Mouse (Mus musculus) left cerebral cortex, adult 2 months (tissue): ENCODE measurements around the gene Lamc1. TPM values are rescaled to one million over a fixed set of nuclear protein-coding genes. Genes with fewer than 3 reads are reported as not detected.
"Not testable (repeated sequence)": the region's sequence is repeated elsewhere in the genome, so short reads cannot be mapped to it uniquely, and the experiment has no call there.

Source experiments
- DNase-seq, 2 experiments: peaks; one replicate each; pipeline ENCODE4 v3.0.0; 2021 to 2022; ENCODE audit warnings: low spot score in 2 of 2, mixed read lengths in 1 of 2; ENCODE audit errors: extremely low spot score in 1 of 2
- H3K27ac ChIP-seq: fragments of 200-600 bp; 2 replicates; pipeline ENCODE4 v1.8.1; 2022
- H3K4me3 ChIP-seq: fragments of 200-600 bp; 2 replicates; pipeline ENCODE4 v1.8.1; 2022
- CTCF ChIP-seq: fragments of 200-600 bp; IDR thresholded peaks from 2 replicates; pipeline ENCODE4 v1.8.1; 2022; ENCODE audit warnings: antibody characterized with exemption, mild to moderate bottlenecking, moderate library complexity
- intact Hi-C: fragments of 180-260 bp; cut with DNase I; formaldehyde crosslinking; loops from one replicate; pipeline ENCODE4 v1.15.1; 2025
- total RNA-seq, 2 experiments: library from RNA; stranded (reverse); gene quantifications; 2 replicates each; pipeline ENCODE4 v1.2.3; 2021

Gene Lamc1
- total RNA-seq, 2 experiments from 2014 or later: 22.0 to 26.4 TPM

GRCm38 (mm10) chr1:153309310-153309709 is 23.3 kb downstream of the Lamc1 start:
- TF ChIP-seq CTCF: no peak
- peak overlapping the region; percentile 61 for H3K27ac ChIP-seq
- intact Hi-C loops: loop anchor here (2.0 kb wide), 1 partner anchor 23 kb away; the partner anchor contains the start of gene Lamc1

DNA sequence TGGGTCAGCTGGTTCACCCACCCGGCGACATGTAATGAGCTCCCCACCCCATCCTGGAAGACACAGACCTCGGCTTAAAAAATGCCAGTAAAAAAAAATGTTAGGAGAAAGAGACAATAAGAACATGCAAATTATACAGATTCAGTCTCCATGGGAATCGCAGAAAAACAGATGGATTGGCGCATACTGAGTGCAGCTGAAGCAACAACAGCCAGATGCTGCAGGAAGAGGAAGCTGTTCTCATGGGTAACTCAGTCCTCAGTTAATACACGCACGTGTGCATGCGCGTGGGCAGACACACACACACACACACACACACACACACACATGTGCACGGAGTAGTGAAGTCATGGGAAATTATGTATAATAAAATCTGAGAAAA is 23.7 kb downstream of the Lamc1 start:
- no peak for DNase-seq
- Histone ChIP-seq H3K27ac (peak overlapping the region; percentile 77), H3K4me3 (no peak overlapping the region)
- no peak for TF ChIP-seq CTCF
- intact Hi-C loops: loop anchor here (1.0 to 2.0 kb wide), 2 partner anchors 21 to 24 kb away; partner anchors contain the start of gene Lamc1

More at GRCm38 (mm10) chr1:153309310-153309709, 23.3 kb downstream of the Lamc1 start:
- no peak for DNase-seq
- no peak overlapping the region for H3K4me3 ChIP-seq

- Histone ChIP-seq H3K4me3 (no peak overlapping the region), H3K27ac (peak overlapping the region; percentile 77)
- intact Hi-C loops: loop anchor here (1.0 to 2.0 kb wide), 2 partner anchors 20 to 24 kb away; partner anchors contain the start of gene Lamc1
- no peak for TF ChIP-seq CTCF
- DNase-seq: peak in 1 of 2 experiments; percentile 33
Measured at GRCm38 (mm10) chr1:153308179-153308914, 24.2 kb downstream of the Lamc1 start.

GRCm38 (mm10) chr1:153307509-153308178 is 24.9 kb downstream of the Lamc1 start:
- DNase-seq: no peak
- H3K27ac ChIP-seq: peak overlapping the region; percentile 77
- no peak for TF ChIP-seq CTCF
- no peak overlapping the region for H3K4me3 ChIP-seq
- intact Hi-C loops: loop anchor here (1.0 to 2.0 kb wide), 2 partner anchors 19 to 25 kb away; partner anchors contain the start of gene Lamc1

GRCm38 (mm10) chr1:153305728-153306127 is 26.9 kb downstream of the Lamc1 start:
- H3K27ac ChIP-seq, DNase-seq, H3K4me3 ChIP-seq, intact Hi-C loops: not testable (repeated sequence)

DNA sequence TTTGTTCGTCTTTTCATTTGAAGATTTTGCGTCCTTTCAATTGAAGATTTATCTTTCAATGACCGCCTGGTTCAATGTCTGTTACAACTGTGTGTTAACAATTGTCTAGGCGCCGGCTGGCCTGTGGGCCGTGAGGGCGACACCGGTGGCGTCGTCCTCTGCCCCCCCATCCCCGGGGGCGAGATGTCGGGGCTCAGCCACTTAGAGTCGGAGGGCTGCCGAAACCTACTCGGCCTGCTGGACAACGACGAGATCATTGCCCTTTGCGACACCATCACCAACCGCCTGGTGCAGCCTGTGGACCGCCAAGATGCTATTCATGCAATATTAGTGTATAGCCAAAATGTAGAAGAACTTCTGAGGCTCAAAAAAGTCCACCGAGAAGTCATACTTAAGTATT is 27.3 kb downstream of the Lamc1 start:
- intact Hi-C loops, H3K27ac ChIP-seq, H3K4me3 ChIP-seq, DNase-seq: not testable (repeated sequence)

DNA sequence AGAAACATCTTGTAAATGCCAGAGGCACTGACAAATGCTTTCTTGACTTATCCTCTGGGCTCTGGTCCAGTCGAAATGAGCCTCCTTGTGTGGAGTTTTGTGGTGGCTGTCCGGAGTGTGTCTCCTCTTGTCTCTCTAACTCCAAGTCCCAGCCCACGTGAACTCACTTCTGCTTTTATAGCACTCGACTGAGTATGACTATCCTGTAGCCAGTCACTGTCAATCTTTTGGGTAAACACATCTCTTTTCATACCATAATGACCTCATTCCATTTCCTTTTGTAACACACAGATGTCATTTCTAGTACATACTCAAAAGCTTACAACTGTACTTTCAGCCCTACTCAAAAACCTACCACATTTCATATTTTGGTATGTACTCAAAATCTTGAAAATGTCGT is 33.1 kb downstream of the Lamc1 start:
- DNase-seq, intact Hi-C loops, H3K4me3 ChIP-seq, H3K27ac ChIP-seq: not testable (repeated sequence)

DNA sequence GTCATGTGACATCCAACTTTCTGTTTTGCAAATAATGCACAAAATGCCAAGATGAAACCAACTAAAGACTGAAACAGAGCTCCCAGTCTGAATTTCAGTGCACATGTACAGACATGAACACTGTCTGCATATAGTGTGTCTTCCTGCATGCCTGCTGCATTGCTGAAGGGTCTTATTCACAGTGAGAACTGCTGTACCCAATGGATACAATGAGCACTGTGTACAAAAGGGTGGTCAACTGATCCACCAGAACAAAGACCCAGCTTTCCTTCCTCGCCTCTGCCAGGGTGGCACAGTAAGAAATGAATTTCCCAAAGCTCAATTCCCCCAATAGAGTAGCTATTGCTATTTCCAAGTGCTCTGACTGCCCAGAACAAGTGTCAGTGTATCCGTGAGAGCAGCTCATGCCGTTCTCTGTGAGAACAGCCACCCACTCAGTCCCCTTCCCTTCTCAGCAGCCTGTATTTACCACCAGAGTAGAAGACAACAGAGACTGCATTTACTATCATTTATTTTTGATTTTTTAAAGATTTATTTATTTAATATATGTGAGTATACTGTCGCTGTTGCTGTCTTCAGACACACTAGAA is 34.7 kb downstream of the Lamc1 start:
- H3K4me3 ChIP-seq, intact Hi-C loops, DNase-seq, H3K27ac ChIP-seq: not testable (repeated sequence)

DNA sequence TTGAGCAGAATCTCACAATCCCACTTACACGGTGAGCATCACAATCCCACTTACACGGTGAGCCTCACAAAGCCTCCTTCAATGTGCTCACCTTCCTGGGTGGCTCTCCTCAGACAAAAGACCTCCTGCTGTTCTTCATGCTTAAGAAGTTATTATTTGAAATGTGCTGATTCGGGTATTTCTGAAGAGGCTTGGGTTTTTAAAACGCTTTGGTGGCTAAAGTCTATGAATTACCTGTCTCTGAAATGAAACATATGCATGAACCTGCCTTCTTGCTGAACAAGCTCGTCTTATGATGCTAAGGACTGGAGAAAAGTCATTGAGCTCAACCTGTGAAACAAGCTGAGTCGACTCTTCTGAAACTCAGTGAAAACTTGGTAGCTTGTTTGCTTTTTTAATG is 36.6 kb downstream of the Lamc1 start:
- TF ChIP-seq CTCF: no peak
- no peak for DNase-seq
- intact Hi-C loops: no loop called here
- Histone ChIP-seq H3K27ac (no peak overlapping the region), H3K4me3 (no peak overlapping the region)

- Histone ChIP-seq H3K4me3 (no peak overlapping the region), H3K27ac (no peak overlapping the region)
- intact Hi-C loops: no loop called here
- no peak for TF ChIP-seq CTCF
- no peak for DNase-seq
Measured at GRCm38 (mm10) chr1:153292892-153293291, 39.7 kb downstream of the Lamc1 start.

GRCm38 (mm10) chr1:153292202-153292601 is 40.4 kb downstream of the Lamc1 start:
- intact Hi-C loops: no loop called here
- Histone ChIP-seq H3K4me3 (no peak overlapping the region), H3K27ac (no peak overlapping the region)
- TF ChIP-seq CTCF: no peak
- no peak for DNase-seq

DNA sequence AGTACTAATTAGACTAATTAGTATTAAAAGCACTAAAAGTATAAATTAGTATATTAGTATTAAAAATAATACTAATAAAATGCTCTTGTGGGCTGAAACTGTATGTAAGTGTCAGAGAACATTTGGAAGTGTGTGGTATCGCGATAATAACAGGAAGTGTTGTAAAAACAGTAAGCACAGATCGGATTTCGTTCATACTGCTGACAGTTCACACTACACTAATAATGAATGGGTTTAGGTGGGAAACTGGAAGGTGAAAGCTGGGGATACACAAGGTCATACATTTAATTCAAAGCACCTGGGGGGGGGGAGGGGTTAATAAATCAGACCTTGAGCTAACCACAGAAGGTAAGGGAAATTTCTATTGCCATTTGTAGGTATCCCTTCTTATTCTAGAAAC is 41.2 kb downstream of the Lamc1 start:
- TF ChIP-seq CTCF: no peak
- intact Hi-C loops: no loop called here
- H3K4me3 ChIP-seq: no peak overlapping the region
- no peak overlapping the region for H3K27ac ChIP-seq
- no peak for DNase-seq
